Mouse (Mus musculus) mature B cell (primary cell): ENCODE results near the gene Sema4a.

Experiments
- in situ Hi-C: fragments of 300-500 bp; cut with MboI; formaldehyde crosslinking; loops from 2 replicates; pipeline ENCODE4 v1.14.3; 2019

Gene Sema4a

GRCm38 (mm10) chr3:88456746-88457532, 4.0 kb downstream of the Sema4a start:
- in situ Hi-C loops = no loop called here

DNA sequence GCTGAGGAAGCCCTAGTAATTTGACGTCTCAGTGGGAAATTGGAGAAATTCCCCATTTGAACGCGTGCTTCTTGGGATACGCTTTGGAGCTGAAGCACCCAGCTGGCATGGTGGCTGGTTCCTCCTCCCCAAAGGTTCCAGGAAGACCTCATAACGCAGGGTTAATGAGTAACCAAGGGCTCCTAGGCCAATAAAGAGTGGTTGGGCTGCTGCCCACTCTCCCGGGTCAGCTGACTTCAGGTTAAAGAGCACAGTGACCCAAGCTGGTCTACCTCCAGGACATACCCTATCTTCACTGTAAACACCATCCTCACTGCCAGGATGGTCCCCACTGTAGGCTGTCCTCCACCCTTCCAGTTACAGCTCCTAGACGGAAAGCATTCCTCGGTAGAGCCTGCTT, 4.7 kb downstream of the Sema4a start:
- in situ Hi-C loops = no loop called here

DNA sequence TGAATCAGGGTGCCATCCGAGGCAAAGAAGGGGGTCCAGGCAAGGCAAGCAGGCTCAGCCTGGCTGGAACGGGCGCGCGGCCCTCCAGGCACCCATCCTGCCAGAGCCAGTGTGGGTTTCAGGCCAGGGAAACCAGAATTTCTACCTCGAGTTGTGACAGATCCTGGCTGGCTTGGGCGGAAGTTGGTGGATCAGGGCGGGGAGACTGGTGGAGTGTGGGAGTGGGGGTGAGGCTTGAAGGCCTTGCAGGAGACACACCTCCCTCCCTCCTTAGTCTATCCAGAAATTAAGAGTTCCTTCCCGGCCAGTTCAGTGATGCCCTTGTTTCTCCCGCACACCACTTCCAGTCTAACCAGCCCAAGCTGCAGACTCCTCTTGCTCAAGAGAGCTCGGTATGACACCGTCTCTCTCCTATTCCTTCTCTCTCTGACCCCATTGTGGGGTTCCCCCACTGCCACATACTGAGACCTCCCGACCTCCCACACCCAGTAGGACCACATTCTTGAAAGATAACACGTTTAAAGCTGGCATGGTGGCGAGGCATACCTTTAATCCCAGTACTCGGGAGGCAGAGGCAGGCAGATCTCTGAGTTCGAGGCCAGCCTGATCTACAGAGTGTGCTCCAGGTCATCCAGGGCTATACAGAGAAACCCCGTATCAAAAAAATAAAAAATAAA, 5.3 kb downstream of the Sema4a start:
- in situ Hi-C loops = no loop called here

GRCm38 (mm10) chr3:88454762-88455587, 6.0 kb downstream of the Sema4a start:
- in situ Hi-C loops = no loop called here

- in situ Hi-C loops = no loop called here
These were observed 7.0 kb downstream of the Sema4a start for GRCm38 (mm10) chr3:88453986-88454385.

DNA sequence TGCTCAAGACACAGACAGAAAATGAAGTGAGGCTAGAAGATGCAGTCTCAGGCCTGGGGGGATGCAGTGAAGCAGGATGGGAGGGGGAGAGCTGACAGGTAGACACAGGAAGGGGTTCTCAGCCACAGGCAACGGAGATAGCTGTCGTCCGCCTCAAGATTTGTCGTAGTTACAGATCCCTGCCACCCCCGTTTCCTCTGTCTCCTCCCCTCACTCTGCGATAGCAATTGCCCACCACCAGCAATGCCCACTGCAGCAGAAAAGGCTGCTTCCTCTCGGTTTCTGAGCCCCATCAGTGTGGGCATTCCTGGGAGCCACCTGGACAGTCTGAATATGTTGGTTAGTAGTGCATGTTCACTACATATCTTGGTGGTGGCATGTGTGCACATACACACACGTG, 7.6 kb downstream of the Sema4a start:
- in situ Hi-C loops = no loop called here

DNA sequence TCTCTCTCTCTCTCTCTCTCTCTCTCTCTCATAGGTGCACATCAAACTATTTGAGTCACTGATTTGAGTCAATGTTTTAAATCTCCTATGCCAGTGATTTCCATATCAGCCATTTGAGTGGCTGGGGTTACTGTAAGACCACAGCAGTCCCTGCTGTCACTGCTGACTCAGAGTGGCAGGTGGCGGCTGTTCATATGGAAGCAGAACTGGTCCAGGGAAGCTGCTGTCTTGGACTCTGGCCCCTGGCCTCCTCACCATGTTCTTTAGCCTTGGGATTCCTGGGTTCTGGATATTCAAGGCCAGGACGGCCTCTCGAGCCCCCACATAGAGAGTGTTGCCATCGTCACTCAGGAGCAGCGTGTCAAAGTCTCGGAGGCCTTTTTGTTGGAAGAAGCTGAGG, 8.3 kb downstream of the Sema4a start:
- in situ Hi-C loops = no loop called here

DNA sequence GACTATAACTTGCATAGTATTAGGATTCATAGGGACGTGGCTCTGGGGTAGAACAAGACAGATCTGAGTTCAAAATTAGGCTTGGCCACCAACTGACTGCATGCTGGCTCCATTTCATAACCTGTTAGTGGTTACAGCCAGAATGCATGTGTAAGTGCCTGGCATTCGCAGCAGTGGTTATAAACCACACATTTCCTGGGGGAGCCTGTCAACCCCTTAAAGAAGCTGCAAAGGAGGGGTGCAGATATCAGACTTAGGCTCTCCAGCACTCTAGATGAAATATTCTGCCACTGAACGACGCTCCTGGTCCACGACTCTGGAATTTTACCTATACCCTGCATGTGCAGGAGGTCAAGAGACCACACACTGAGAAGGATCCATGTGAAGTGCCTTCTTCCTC, 8.7 kb downstream of the Sema4a start:
- in situ Hi-C loops = no loop called here

GRCm38 (mm10) chr3:88450379-88451131, 10.4 kb downstream of the Sema4a start:
- in situ Hi-C loops = no loop called here

- in situ Hi-C loops = no loop called here
These were observed 11.5 kb downstream of the Sema4a start for GRCm38 (mm10) chr3:88449395-88450023.

- in situ Hi-C loops = no loop called here
These were observed 12.5 kb downstream of the Sema4a start for GRCm38 (mm10) chr3:88448443-88448842.

GRCm38 (mm10) chr3:88447676-88448183, 13.3 kb downstream of the Sema4a start:
- in situ Hi-C loops = no loop called here

- in situ Hi-C loops = no loop called here
These were observed 14.4 kb downstream of the Sema4a start for GRCm38 (mm10) chr3:88446471-88447123.

DNA sequence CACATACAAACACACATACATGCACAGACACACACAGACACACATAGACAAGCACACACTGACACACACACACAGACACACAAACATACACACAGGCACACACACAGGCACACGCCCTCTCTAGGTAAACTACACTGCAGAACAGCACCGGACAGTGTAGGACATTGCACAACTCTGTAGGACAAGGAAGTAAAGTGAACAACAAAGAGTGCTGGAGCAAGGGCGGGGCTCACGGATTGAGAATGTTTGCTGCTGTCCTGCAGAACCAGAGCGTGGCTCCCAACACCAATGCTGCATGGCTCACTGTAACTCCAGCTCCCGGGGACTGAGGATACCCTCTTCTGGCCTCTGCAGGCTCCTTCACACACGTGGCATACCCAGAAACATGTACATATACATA, 18.1 kb downstream of the Sema4a start:
- in situ Hi-C loops = no loop called here

DNA sequence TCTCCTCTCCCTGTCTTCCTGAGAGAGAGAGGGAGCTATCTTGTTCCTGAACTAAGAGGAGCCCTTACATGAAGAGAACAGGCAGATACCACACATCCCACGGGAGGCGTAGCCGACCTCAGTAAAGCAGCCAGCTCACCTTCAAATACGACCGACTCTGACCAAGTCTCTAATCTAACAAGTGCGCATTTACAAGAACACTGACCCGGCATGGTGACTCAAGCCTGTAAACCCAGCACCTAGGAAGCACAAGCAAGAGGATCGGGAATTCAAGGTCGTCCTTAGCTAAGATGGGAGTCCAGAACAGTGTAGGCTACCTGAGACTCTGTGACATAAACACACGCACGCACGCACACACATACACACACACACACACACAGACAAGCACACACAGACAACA, 18.5 kb downstream of the Sema4a start:
- in situ Hi-C loops = no loop called here

- in situ Hi-C loops = no loop called here
These were observed 20.2 kb downstream of the Sema4a start for GRCm38 (mm10) chr3:88440500-88441381.

DNA sequence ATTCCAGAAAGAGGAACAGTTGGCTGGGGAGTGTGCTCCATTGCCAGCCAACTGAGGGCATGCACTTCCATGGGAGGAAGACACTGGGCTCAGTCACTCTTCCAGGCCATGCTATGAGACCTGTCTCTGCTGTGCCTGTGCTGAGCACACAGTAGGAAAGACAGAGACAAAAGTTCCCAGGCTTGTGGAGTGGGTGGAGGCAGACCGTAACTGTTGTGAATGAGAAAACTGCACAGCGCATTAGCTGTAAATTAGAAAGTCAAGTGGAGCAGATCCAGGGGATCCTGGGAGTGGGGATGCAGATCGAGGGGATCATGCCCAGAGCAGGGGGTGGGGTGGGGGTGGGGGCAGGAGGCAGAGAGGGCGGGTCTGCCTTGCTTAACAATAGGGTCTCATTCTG, 21.4 kb downstream of the Sema4a start:
- in situ Hi-C loops = no loop called here

- in situ Hi-C loops = no loop called here
These were observed 23.5 kb downstream of the Sema4a start for GRCm38 (mm10) chr3:88437454-88437853.

DNA sequence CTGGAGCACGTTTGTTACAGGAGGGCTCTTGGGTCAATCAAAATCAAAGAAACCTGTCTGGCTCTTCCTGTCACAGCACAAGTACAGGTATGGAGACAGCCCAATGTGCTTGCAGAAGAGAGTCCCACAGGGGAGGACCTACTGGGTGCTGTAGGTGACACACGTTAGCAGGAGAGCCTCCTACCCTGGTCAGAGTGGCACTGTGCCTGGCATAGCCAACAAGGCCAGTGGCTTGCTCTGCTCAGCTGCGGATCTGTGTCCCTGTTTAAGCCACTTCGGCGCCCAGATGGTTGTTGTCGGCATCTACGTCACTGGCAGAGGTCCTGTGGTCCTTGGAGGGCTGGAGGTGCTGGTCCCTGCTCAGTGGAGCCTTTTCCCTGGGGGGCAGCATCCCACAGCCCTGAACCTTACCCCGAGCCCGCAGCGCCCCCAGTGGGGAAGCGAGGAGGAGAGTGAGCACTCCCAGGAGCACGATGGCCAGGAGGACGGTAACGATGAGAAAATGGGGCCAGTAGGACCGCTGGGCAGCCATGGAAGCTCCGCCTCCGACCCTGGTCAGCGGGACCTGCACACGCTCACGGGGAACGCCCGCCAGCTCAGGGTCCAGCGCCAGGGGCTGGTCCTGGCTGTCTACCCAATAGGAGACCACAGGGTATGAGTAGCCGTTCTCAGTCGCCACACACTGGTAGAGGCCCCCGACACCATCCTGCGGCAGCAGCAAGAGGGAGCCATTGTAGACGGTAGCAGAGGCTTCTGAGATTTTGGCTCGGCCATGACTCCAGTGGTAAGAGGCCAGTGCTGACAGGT, 24.4 kb downstream of the Sema4a start:
- in situ Hi-C loops = no loop called here
